Mouse (Mus musculus): Measurements from ENCODE around the gene Gas6.

Gene Gas6

GRCm38 (mm10) chr8:13493858-13494631, at the start of gene Gas6:
Gene Gas6, minus strand, starts transcription at chr8:13494490.
- DNase-seq (ENCODE audit: low read depth) = no peak

- no peak for DNase-seq (ENCODE audit: low read depth)
These were observed 47.2 kb upstream of the Gas6 start for GRCm38 (mm10) chr8:13541526-13541925.

- no peak for DNase-seq (ENCODE audit: low read depth)
These were observed 45.8 kb upstream of the Gas6 start for GRCm38 (mm10) chr8:13540122-13540521.

- DNase-seq (ENCODE audit: low read depth) = peak; percentile 99
These were observed 44.5 kb upstream of the Gas6 start for GRCm38 (mm10) chr8:13538821-13539220.

GRCm38 (mm10) chr8:13537102-13537501, 42.8 kb upstream of the Gas6 start:
- no peak for DNase-seq (ENCODE audit: low read depth)

GRCm38 (mm10) chr8:13533123-13533522, 38.8 kb upstream of the Gas6 start:
- DNase-seq (ENCODE audit: low read depth) = no peak

GRCm38 (mm10) chr8:13531602-13532171, 37.4 kb upstream of the Gas6 start:
- DNase-seq (ENCODE audit: low read depth) = no peak

- DNase-seq (ENCODE audit: low read depth) = peak; percentile 79
These were observed 36.7 kb upstream of the Gas6 start for GRCm38 (mm10) chr8:13530941-13531340.

- DNase-seq (ENCODE audit: low read depth) = no peak
These were observed 36.1 kb upstream of the Gas6 start for GRCm38 (mm10) chr8:13530401-13530800.

GRCm38 (mm10) chr8:13529891-13530316, 35.6 kb upstream of the Gas6 start:
- peak; percentile 85 for DNase-seq (ENCODE audit: low read depth)

GRCm38 (mm10) chr8:13529011-13529840, 34.9 kb upstream of the Gas6 start:
- peak; percentile 84 for DNase-seq (ENCODE audit: low read depth)

- no peak for DNase-seq (ENCODE audit: low read depth)
These were observed 27.1 kb upstream of the Gas6 start for GRCm38 (mm10) chr8:13521392-13521791.

GRCm38 (mm10) chr8:13520349-13520748, 26.1 kb upstream of the Gas6 start:
- DNase-seq (ENCODE audit: low read depth) = no peak

- DNase-seq (ENCODE audit: low read depth) = no peak
These were observed 25.2 kb upstream of the Gas6 start for GRCm38 (mm10) chr8:13519503-13519902.

- peak; percentile 88 for DNase-seq (ENCODE audit: low read depth)
These were observed 23.0 kb upstream of the Gas6 start for GRCm38 (mm10) chr8:13517284-13517781.

- DNase-seq (ENCODE audit: low read depth) = no peak
These were observed 22.4 kb upstream of the Gas6 start for GRCm38 (mm10) chr8:13516728-13517127.

- DNase-seq (ENCODE audit: low read depth) = no peak
These were observed 21.7 kb upstream of the Gas6 start for GRCm38 (mm10) chr8:13516011-13516442.

- no peak for DNase-seq (ENCODE audit: low read depth)
These were observed 19.5 kb upstream of the Gas6 start for GRCm38 (mm10) chr8:13513556-13514370.

GRCm38 (mm10) chr8:13512677-13513076, 18.4 kb upstream of the Gas6 start:
- no peak for DNase-seq (ENCODE audit: low read depth)

- DNase-seq (ENCODE audit: low read depth) = no peak
These were observed 17.7 kb upstream of the Gas6 start for GRCm38 (mm10) chr8:13512016-13512415.

GRCm38 (mm10) chr8:13507284-13507937, 13.1 kb upstream of the Gas6 start:
- no peak for DNase-seq (ENCODE audit: low read depth)
